Mouse (Mus musculus): ENCODE measurements around the gene Cd164l2. TPM values are rescaled to one million over a fixed set of nuclear protein-coding genes. Genes with fewer than 3 reads are reported as not detected.
A peak's percentile ranks its signal among the peaks of the same experiment; 100 is the strongest.

Cd164l2 gene
- total and polyA plus RNA-seq, 2 experiments from 2014 or later: 3.9 to 10.6 TPM

DNA sequence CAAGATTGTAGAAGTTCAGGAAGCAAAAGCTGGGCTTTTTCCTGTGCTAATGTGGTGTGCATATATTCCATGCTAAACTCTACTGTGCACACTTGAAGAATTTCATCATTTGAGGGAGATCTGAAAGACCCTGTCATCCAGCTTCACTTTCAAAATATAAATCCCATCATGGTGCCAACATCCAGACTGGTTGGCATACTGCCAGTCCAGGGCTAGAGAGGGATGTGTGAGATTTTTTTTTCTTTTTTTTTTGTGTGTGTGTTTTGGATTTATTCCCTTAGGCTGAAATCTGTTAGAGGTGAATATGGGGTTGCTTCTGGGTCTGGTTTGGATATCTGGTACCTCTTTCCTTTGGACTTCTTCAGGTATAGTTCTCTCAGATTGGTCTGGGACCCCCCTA lies 41.3 kb upstream of the Cd164l2 start:
- TF ChIP-seq CTCF (IDR thresholded peaks at IDR 0.05): no peak
- Histone ChIP-seq H3K9ac (replicated peaks; ENCODE audit: low read length, poor library complexity, severe bottlenecking) (no peak overlapping the region), H3K9me3 (ENCODE audit: low read length) (no peaks in the 10 kb centered on the region)

GRCm38 (mm10) chr4:133172451-133172850 lies 39.5 kb upstream of the Cd164l2 start:
- TF ChIP-seq CTCF (IDR thresholded peaks at IDR 0.05): no peak
- no peak for ATAC-seq (ENCODE audit: low FRiP score)
- Histone ChIP-seq H3K27ac (ENCODE audit: low read depth, low read length) (no peak overlapping the region), H3K9ac (replicated peaks; ENCODE audit: low read length, poor library complexity, severe bottlenecking) (no peak overlapping the region), H3K4me2 (ENCODE audit: low read depth, low read length, poor library complexity, severe bottlenecking) (no peak overlapping the region), H3K27me3 (ENCODE audit: insufficient read depth, low read length) (no peaks in the 10 kb centered on the region), H3K4me1 (ENCODE audit: insufficient read depth, low read length) (peaks cover 8% of the 10 kb centered on the region), H3K9me3 (ENCODE audit: low read length) (no peaks in the 10 kb centered on the region), H3K36me3 (ENCODE audit: insufficient read depth, low read length) (no peaks in the 10 kb centered on the region), H3K4me3 (ENCODE audit: low read depth, low read length) (no peak overlapping the region)
- no peak for DNase-seq (ENCODE audit: low spot score)
- 90% methylated on average over 4 of the region's 4 CpGs for WGBS

More for the DNA sequence above, 41.3 kb upstream of the Cd164l2 start:
- peak; percentile 31 for DNase-seq (ENCODE audit: low spot score)
- H3K27me3 ChIP-seq (ENCODE audit: insufficient read depth, low read length): no peaks in the 10 kb centered on the region
- 0 out of 2 replicates have a peak, but pooled peaks cover under 1% of the 10 kb centered on the region for H3K4me1 ChIP-seq (ENCODE audit: insufficient read depth, low read length)
- H3K36me3 ChIP-seq (ENCODE audit: insufficient read depth, low read length): no peaks in the 10 kb centered on the region
- no peak overlapping the region for H3K27ac ChIP-seq (ENCODE audit: low read depth, low read length)
- no peak for ATAC-seq (ENCODE audit: low FRiP score)
- H3K4me2 ChIP-seq (ENCODE audit: low read depth, low read length, poor library complexity, severe bottlenecking): no peak overlapping the region
- no peak overlapping the region for H3K4me3 ChIP-seq (ENCODE audit: low read depth, low read length)

GRCm38 (mm10) chr4:133174361-133174760 lies 37.6 kb upstream of the Cd164l2 start:
- ATAC-seq (ENCODE audit: low FRiP score) (no peak), DNase-seq (ENCODE audit: low spot score) (no peak)
- H3K9ac ChIP-seq (replicated peaks; ENCODE audit: low read length, poor library complexity, severe bottlenecking): no peak overlapping the region
- no peaks in the 10 kb centered on the region for H3K36me3 ChIP-seq (ENCODE audit: insufficient read depth, low read length)
- 71% methylated on average over 4 of the region's 4 CpGs for WGBS
- no peaks in the 10 kb centered on the region for H3K27me3 ChIP-seq (ENCODE audit: insufficient read depth, low read length)
- TF ChIP-seq CTCF (IDR thresholded peaks at IDR 0.05): no peak
- no peak overlapping the region for H3K4me3 ChIP-seq (ENCODE audit: low read depth, low read length)
- H3K27ac ChIP-seq (ENCODE audit: low read depth, low read length): no peak overlapping the region
- peaks cover 8% of the 10 kb centered on the region for H3K4me1 ChIP-seq (ENCODE audit: insufficient read depth, low read length)
- no peak overlapping the region for H3K4me2 ChIP-seq (ENCODE audit: low read depth, low read length, poor library complexity, severe bottlenecking)
- H3K9me3 ChIP-seq (ENCODE audit: low read length): no peaks in the 10 kb centered on the region

DNA sequence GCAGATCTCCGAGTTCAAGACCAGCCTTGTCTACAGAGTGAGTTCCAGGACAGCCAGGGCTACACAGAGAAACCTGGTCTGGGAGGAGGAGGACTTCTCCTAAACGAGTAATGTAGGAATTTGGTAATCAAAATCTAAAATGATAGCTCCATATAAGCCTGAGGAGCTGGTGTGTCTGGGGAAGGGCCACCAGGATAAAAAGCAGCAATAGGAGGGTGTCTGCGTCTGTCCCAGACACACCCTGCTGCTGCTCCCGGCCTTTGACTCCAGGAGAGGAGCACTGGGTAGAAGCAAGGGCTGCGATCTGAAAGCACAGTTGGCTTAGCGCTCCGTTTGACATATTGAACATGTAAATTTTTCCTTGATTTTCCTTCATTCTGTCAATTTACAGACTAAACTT lies 36.7 kb upstream of the Cd164l2 start:
- no peak for ATAC-seq (ENCODE audit: low FRiP score)
- Histone ChIP-seq H3K9me3 (ENCODE audit: low read length) (no peaks in the 10 kb centered on the region), H3K36me3 (ENCODE audit: insufficient read depth, low read length) (no peaks in the 10 kb centered on the region), H3K4me1 (ENCODE audit: insufficient read depth, low read length) (peaks cover 8% of the 10 kb centered on the region), H3K9ac (replicated peaks; ENCODE audit: low read length, poor library complexity, severe bottlenecking) (no peak overlapping the region), H3K27ac (ENCODE audit: low read depth, low read length) (no peak overlapping the region), H3K27me3 (ENCODE audit: insufficient read depth, low read length) (no peaks in the 10 kb centered on the region), H3K4me2 (ENCODE audit: low read depth, low read length, poor library complexity, severe bottlenecking) (no peak overlapping the region), H3K4me3 (ENCODE audit: low read depth, low read length) (no peak overlapping the region)
- 77% methylated on average over 7 of the region's 7 CpGs for WGBS
- TF ChIP-seq CTCF (IDR thresholded peaks at IDR 0.05): no peak
- DNase-seq (ENCODE audit: low spot score): no peak

- DNase-seq (ENCODE audit: low spot score): peak; percentile 61
- Histone ChIP-seq H3K27me3 (ENCODE audit: insufficient read depth, low read length) (no peaks in the 10 kb centered on the region), H3K9me3 (ENCODE audit: low read length) (no peaks in the 10 kb centered on the region), H3K36me3 (ENCODE audit: insufficient read depth, low read length) (no peaks in the 10 kb centered on the region), H3K9ac (replicated peaks; ENCODE audit: low read length, poor library complexity, severe bottlenecking) (0 out of 2 replicates have a peak overlapping the region, but pooled peaks have one; percentile 42), H3K27ac (ENCODE audit: low read depth, low read length) (peak overlapping the region; percentile 76), H3K4me3 (ENCODE audit: low read depth, low read length) (no peak overlapping the region), H3K4me1 (ENCODE audit: insufficient read depth, low read length) (peaks cover 8% of the 10 kb centered on the region), H3K4me2 (ENCODE audit: low read depth, low read length, poor library complexity, severe bottlenecking) (peak overlapping the region; percentile 20; the same call in 1 of the 2 replicates)
- TF ChIP-seq CTCF (IDR thresholded peaks at IDR 0.05): no peak
- ATAC-seq (ENCODE audit: low FRiP score): no peak
- 40% methylated on average over 14 of the region's 14 CpGs for WGBS
These were observed 35.8 kb upstream of the Cd164l2 start for GRCm38 (mm10) chr4:133175998-133176760.

DNA sequence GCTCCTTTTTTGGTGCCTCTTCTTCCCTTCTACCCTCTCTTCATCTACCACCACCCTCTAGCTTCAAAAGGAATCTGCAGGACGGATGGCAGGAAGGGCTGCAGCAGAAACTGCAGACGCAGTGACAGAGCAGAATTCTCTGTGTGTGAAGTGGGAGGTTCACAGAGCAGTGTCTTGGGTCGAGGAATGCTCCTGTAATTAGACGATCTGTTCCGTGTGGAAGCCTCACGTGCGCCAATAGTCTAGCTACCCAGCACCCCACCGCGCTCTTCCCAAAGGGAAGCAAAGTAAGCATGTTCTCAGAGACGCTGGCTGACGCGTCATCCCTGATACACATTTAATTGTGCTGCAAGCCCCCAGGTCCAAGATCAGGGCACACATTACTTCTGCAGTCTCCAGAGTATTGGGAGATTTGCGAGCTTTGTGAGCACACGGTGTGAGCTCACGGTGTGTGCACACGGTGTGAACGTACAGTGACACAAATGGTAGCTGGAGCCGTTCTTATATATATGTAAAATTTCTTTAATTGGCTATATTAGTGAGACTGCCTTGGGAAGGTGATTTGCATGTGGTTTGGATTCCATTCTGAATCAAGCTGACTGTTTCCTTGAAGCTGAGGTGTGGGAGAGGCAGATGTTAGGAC lies 35.0 kb upstream of the Cd164l2 start:
- H3K27me3 ChIP-seq (ENCODE audit: insufficient read depth, low read length): no peaks in the 10 kb centered on the region
- H3K4me3 ChIP-seq (ENCODE audit: low read depth, low read length): no peak overlapping the region
- DNase-seq (ENCODE audit: low spot score): peak; percentile 74
- H3K9me3 ChIP-seq (ENCODE audit: low read length): no peaks in the 10 kb centered on the region
- 0 out of 2 replicates have a peak overlapping the region, but pooled peaks have one; percentile 42 for H3K9ac ChIP-seq (replicated peaks; ENCODE audit: low read length, poor library complexity, severe bottlenecking)
- H3K36me3 ChIP-seq (ENCODE audit: insufficient read depth, low read length): no peaks in the 10 kb centered on the region
- peaks cover 8% of the 10 kb centered on the region for H3K4me1 ChIP-seq (ENCODE audit: insufficient read depth, low read length)
- peak; percentile 74; the same call in 1 of the 2 replicates for ATAC-seq (ENCODE audit: low FRiP score)
- 33% methylated on average over 18 of the region's 18 CpGs for WGBS
- H3K4me2 ChIP-seq (ENCODE audit: low read depth, low read length, poor library complexity, severe bottlenecking): peak overlapping the region; percentile 20; the same call in 1 of the 2 replicates
- TF ChIP-seq CTCF (IDR thresholded peaks at IDR 0.05): no peak
- H3K27ac ChIP-seq (ENCODE audit: low read depth, low read length): peak overlapping the region; percentile 76
